Mouse (Mus musculus): ENCODE data around the gene Arhgap28. TPM values are rescaled to one million over a fixed set of nuclear protein-coding genes. Genes with fewer than 3 reads are reported as not detected.

The Arhgap28 gene
- total RNA-seq (2023): not detected

GRCm38 (mm10) chr17:68003741-68004560, at the start of gene Arhgap28:
Gene Arhgap28 (minus strand): TSS chr17:68004120.

